Mouse (Mus musculus) spleen, adult 2 months (tissue): Measurements from ENCODE around the gene Tlcd2. TPM values are rescaled to one million over a fixed set of nuclear protein-coding genes. Genes with fewer than 3 reads are reported as not detected.

Experiments used
- DNase-seq, 2 experiments: peaks; one replicate each; pipeline versions ENCODE4 v3.0.0 to v3.0.0-alpha.2; 2012 to 2021; ENCODE audit warnings: low spot score in 2 of 2, low read depth in 1 of 2
- H3K27ac ChIP-seq: fragments of 200-500 bp; 2 replicates; pipeline ENCODE4 v1.5.1; 2012; ENCODE audit warnings: low read length, inconsistent platforms; ENCODE audit not compliant: insufficient read depth
- H3K27me3 ChIP-seq: fragments of 200-500 bp; 2 replicates; pipeline ENCODE4 v1.6.1; 2012; ENCODE audit warnings: mild to moderate bottlenecking, moderate library complexity, low read length, inconsistent platforms; ENCODE audit not compliant: control insufficient read depth, insufficient read depth
- H3K36me3 ChIP-seq: fragments of 200-500 bp; 2 replicates; pipeline ENCODE4 v1.6.1; 2012; ENCODE audit warnings: mild to moderate bottlenecking, low read length, inconsistent platforms; ENCODE audit not compliant: control insufficient read depth, insufficient read depth
- H3K4me1 ChIP-seq: fragments of 200-500 bp; 2 replicates; pipeline ENCODE4 v1.6.1; 2011; ENCODE audit warnings: inconsistent platforms; ENCODE audit not compliant: control insufficient read depth, insufficient read depth, insufficient read length
- H3K4me3 ChIP-seq: fragments of 200-500 bp; 2 replicates; pipeline ENCODE4 v1.5.1; 2011; ENCODE audit warnings: mild to moderate bottlenecking, inconsistent platforms; ENCODE audit not compliant: insufficient read depth, insufficient read length; ENCODE audit errors: extremely low read depth
- CTCF ChIP-seq: fragments of 200-500 bp; IDR thresholded peaks from 2 replicates; pipeline ENCODE4 v1.5.1; 2011; ENCODE audit warnings: mild to moderate bottlenecking, inconsistent platforms; ENCODE audit not compliant: insufficient read depth, insufficient read length, insufficient replicate concordance; ENCODE audit errors: extremely low read depth
- POLR2A ChIP-seq: fragments of 200-500 bp; IDR thresholded peaks from 2 replicates; pipeline ENCODE4 v1.6.1; 2011; ENCODE audit warnings: low read depth, low read length, inconsistent platforms
- WGBS: fragments of 180-500 bp; shearing (Covaris S2); methylation state at CpG from one replicate; pipeline ENCODE4 v1.1.7; 2018; 5-methylcytosine and 5-hydroxymethylcytosine counted together
- polyA plus RNA-seq: library from polyadenylated mRNA; depleted of rRNA; stranded (reverse); fragments of >200 nt; gene quantifications from 2 replicates; pipeline ENCODE4 v1.2.3, GENCODE M21; 2012

The Tlcd2 gene
- polyA plus RNA-seq, 1 experiment, result 6.9 TPM

- no peak for DNase-seq
- no peak within 1 kb of the TSS for H3K4me3 ChIP-seq
- no peaks in the 10 kb centered on the region for H3K27me3 ChIP-seq
- H3K27ac ChIP-seq, result no peak within 1 kb of the TSS
- no peak for TF ChIP-seq POLR2A
- no peak for TF ChIP-seq CTCF
- H3K4me1 ChIP-seq, result no peaks in the 10 kb centered on the region
- WGBS, result 65% methylated on average over 10 of the region's 10 CpGs
- H3K36me3 ChIP-seq, result no peaks in the 10 kb centered on the region
These were observed 39.3 kb upstream of the Tlcd2 start, which contains the start of gene Serpinf1 for GRCm38 (mm10) chr11:75422013-75422792. TSS of gene Serpinf1 (minus strand) at chr11:75422701.

- no peak for DNase-seq
- TF ChIP-seq CTCF, result no peak
- no peak for TF ChIP-seq POLR2A
- no peak overlapping the region for H3K4me3 ChIP-seq
- WGBS, result 90% methylated on average over 3 of the region's 3 CpGs
- H3K4me1 ChIP-seq, result no peaks in the 10 kb centered on the region
- H3K36me3 ChIP-seq, result no peaks in the 10 kb centered on the region
- H3K27ac ChIP-seq, result no peak overlapping the region
- H3K27me3 ChIP-seq, result no peaks in the 10 kb centered on the region
These were observed 38.4 kb upstream of the Tlcd2 start for GRCm38 (mm10) chr11:75423091-75423490.

GRCm38 (mm10) chr11:75424033-75424432, 37.5 kb upstream of the Tlcd2 start:
- no peak for TF ChIP-seq CTCF
- H3K4me3 ChIP-seq, result no peak overlapping the region
- H3K27me3 ChIP-seq, result no peaks in the 10 kb centered on the region
- no peak overlapping the region for H3K27ac ChIP-seq
- DNase-seq, result no peak
- H3K4me1 ChIP-seq, result no peaks in the 10 kb centered on the region; the same call in 1 of the 2 replicates
- 91% methylated on average over 9 of the region's 9 CpGs for WGBS
- H3K36me3 ChIP-seq, result no peaks in the 10 kb centered on the region

GRCm38 (mm10) chr11:75424459-75424858, 37.1 kb upstream of the Tlcd2 start:
- no peaks in the 10 kb centered on the region; the same call in 1 of the 2 replicates for H3K4me1 ChIP-seq
- 88% methylated on average over 3 of the region's 3 CpGs for WGBS

GRCm38 (mm10) chr11:75429019-75429705, 32.4 kb upstream of the Tlcd2 start:
- DNase-seq, result peak; percentile 63 to 66
- TF ChIP-seq POLR2A (peak; percentile 36; the same call in 1 of the 2 replicates), CTCF (no peak)
- Histone ChIP-seq H3K4me1 (no peaks in the 10 kb centered on the region; the same call in 1 of the 2 replicates), H3K4me3 (no peak overlapping the region), H3K27ac (peak overlapping the region; percentile 62), H3K27me3 (no peaks in the 10 kb centered on the region), H3K36me3 (no peaks in the 10 kb centered on the region)
- 23% methylated on average over 9 of the region's 9 CpGs for WGBS

More at GRCm38 (mm10) chr11:75424459-75424858, 37.1 kb upstream of the Tlcd2 start:
- no peaks in the 10 kb centered on the region for H3K36me3 ChIP-seq
- no peak overlapping the region for H3K4me3 ChIP-seq
- no peak for DNase-seq
- H3K27me3 ChIP-seq, result no peaks in the 10 kb centered on the region
- no peak for TF ChIP-seq CTCF
- no peak for TF ChIP-seq POLR2A
- H3K27ac ChIP-seq, result no peak overlapping the region

GRCm38 (mm10) chr11:75431307-75431706, 30.2 kb upstream of the Tlcd2 start:
- WGBS, result 88% methylated on average over 11 of the region's 11 CpGs
- no peaks in the 10 kb centered on the region for H3K27me3 ChIP-seq
- H3K27ac ChIP-seq, result no peak overlapping the region
- H3K4me3 ChIP-seq, result no peak overlapping the region
- H3K36me3 ChIP-seq, result no peaks in the 10 kb centered on the region
- H3K4me1 ChIP-seq, result no peaks in the 10 kb centered on the region; the same call in 1 of the 2 replicates
- no peak for TF ChIP-seq CTCF
- no peak for TF ChIP-seq POLR2A
- no peak for DNase-seq
